ENCODE assay signal across 16 mouse cellular contexts in the genomic region with DNA sequence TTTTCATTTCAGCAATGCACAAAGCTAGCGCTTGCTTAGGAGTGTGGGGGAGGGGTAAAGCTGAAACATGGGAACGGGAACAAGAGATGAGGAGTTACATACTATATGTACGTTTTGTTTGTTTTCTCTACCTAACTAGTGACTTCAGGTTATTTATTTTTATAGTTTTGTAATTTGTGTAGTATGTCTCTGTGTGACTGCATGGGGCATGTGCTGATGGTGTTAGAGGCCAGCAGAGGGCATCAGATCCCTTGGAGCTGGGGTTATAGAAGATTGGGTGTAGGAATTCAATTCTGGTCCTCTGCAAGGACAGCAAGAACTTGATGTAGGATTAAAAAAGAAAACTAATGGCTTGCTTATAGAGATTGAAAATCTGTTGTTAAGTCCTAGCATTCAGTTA. TPM values are rescaled to one million over a fixed set of nuclear protein-coding genes. Genes with fewer than 3 reads are reported as not detected.
A peak's percentile ranks its signal among the peaks of the same experiment; 100 is the strongest.
DNase-seq lines count a peak whose midpoint lies in the region; ATAC-seq and TF ChIP-seq lines count a peak whose summit lies in the region.
"Had no signal": no experiment of that assay in that cellular context is flagged by ENCODE, and none has a peak within 500 bp of the region (broad histone marks: within the 10 kb centered on the region; RNA-seq: fewer than 3 reads in every experiment).

No protein-coding gene starts in this region.

- no peak for DNase-seq in heart, embryonic 10.5 days (ENCODE audit: low spot score)
- no peak for DNase-seq in liver, postnatal 0 days
- DNase-seq in urinary bladder, adult 18-20 months (ENCODE audit: low spot score in 2 of 2): no peak
- DNase-seq in gastrocnemius, postnatal 10 days: no peak
- DNase-seq: cerebellum, adult 18-20 months; kidney, postnatal 14 days; layer of hippocampus, postnatal 36 days; lung, postnatal 4 days; midbrain, embryonic 14.5 days; thymus, adult 2 months had no signal

- WGBS in heart, embryonic 13.5 days: 80% methylated on average over 3 of the region's 3 CpGs
- 87% methylated on average over 3 of the region's 3 CpGs for WGBS in heart, embryonic 10.5 days
- WGBS in liver, postnatal 0 days (ENCODE audit: insufficient replicate concordance): 75% methylated on average over 3 of the region's 3 CpGs
- 69% methylated on average over 3 of the region's 3 CpGs for WGBS in liver, embryonic 12.5 days (ENCODE audit: insufficient replicate concordance)

- H3K27ac ChIP-seq in heart, embryonic 13.5 days (replicated peaks): peak overlapping the region; percentile 93; the same call in 1 of the 2 replicates
- no peak overlapping the region for H3K27ac ChIP-seq in heart, embryonic 10.5 days
- no peak overlapping the region for H3K27ac ChIP-seq in liver, postnatal 0 days (ENCODE audit: low read depth)
- H3K27ac ChIP-seq in liver, embryonic 12.5 days: no peak overlapping the region
- peak overlapping the region; percentile 42; the same call in 1 of the 2 replicates for H3K27ac ChIP-seq in ES-Bruce4 (ENCODE audit: insufficient read depth, low read length)
- H3K27ac ChIP-seq: limb, embryonic 12.5 days; neural tube, embryonic 12.5 days had no signal

- TF ChIP-seq CTCF in liver, postnatal 0 days (IDR thresholded peaks at IDR 0.05; ENCODE audit: low read depth): peak; percentile 39
- TF ChIP-seq CTCF in ES-Bruce4 (IDR thresholded peaks at IDR 0.05; ENCODE audit: low read depth, low read length): peak; percentile 59

- H3K9ac ChIP-seq in heart, embryonic 13.5 days: no peak overlapping the region
- H3K9ac ChIP-seq in liver, postnatal 0 days (replicated peaks): no peak overlapping the region
- no peak overlapping the region for H3K9ac ChIP-seq in liver, embryonic 12.5 days
- no peak overlapping the region for H3K9ac ChIP-seq in ES-Bruce4 (ENCODE audit: low read depth, poor library complexity, severe bottlenecking)
- H3K9ac ChIP-seq: limb, embryonic 12.5 days; neural tube, embryonic 12.5 days had no signal

- H3K4me1 ChIP-seq in heart, embryonic 13.5 days: peaks cover 83% of the 10 kb centered on the region
- H3K4me1 ChIP-seq in heart, embryonic 10.5 days: peaks cover 42% of the 10 kb centered on the region
- peaks cover 3% of the 10 kb centered on the region for H3K4me1 ChIP-seq in liver, postnatal 0 days (ENCODE audit: insufficient read depth)
- no peaks in the 10 kb centered on the region for H3K4me1 ChIP-seq in liver, embryonic 12.5 days
- peaks cover 6% of the 10 kb centered on the region for H3K4me1 ChIP-seq in ES-Bruce4 (ENCODE audit: control insufficient read depth, insufficient read depth, low read length)
- H3K4me1 ChIP-seq: neural tube, embryonic 12.5 days had no signal

- no peak overlapping the region for H3K4me2 ChIP-seq in heart, embryonic 13.5 days
- H3K4me2 ChIP-seq in liver, postnatal 0 days (ENCODE audit: low read depth, low read length): no peak overlapping the region
- H3K4me2 ChIP-seq in liver, embryonic 12.5 days: no peak overlapping the region
- H3K4me2 ChIP-seq: limb, embryonic 12.5 days; neural tube, embryonic 12.5 days had no signal

- peaks cover 57% of the 10 kb centered on the region for H3K36me3 ChIP-seq in heart, embryonic 13.5 days
- peaks cover 32% of the 10 kb centered on the region for H3K36me3 ChIP-seq in heart, embryonic 10.5 days
- H3K36me3 ChIP-seq in liver, postnatal 0 days (replicated peaks; ENCODE audit: insufficient read depth, low read length): no peaks in the 10 kb centered on the region; the same call in 1 of the 2 replicates
- peaks cover 3% of the 10 kb centered on the region; the same call in 1 of the 2 replicates for H3K36me3 ChIP-seq in liver, embryonic 12.5 days
- peaks cover 27% of the 10 kb centered on the region for H3K36me3 ChIP-seq in ES-Bruce4 (ENCODE audit: control insufficient read depth, insufficient read depth, low read length, poor library complexity, severe bottlenecking)

- no peaks in the 10 kb centered on the region for H3K27me3 ChIP-seq in heart, embryonic 13.5 days (replicated peaks)
- no peaks in the 10 kb centered on the region for H3K27me3 ChIP-seq in heart, embryonic 10.5 days (ENCODE audit: insufficient read depth, poor library complexity, severe bottlenecking)
- no peaks in the 10 kb centered on the region for H3K27me3 ChIP-seq in liver, postnatal 0 days (ENCODE audit: insufficient read depth, low read length)
- no peaks in the 10 kb centered on the region for H3K27me3 ChIP-seq in liver, embryonic 12.5 days (replicated peaks)
- no peaks in the 10 kb centered on the region for H3K27me3 ChIP-seq in ES-Bruce4 (ENCODE audit: control insufficient read depth, insufficient read depth, low read length, poor library complexity, severe bottlenecking)
- H3K27me3 ChIP-seq: limb, embryonic 12.5 days; neural tube, embryonic 12.5 days had no signal

- H3K4me3 ChIP-seq in heart, embryonic 13.5 days: no peak overlapping the region
- no peak overlapping the region for H3K4me3 ChIP-seq in heart, embryonic 10.5 days
- H3K4me3 ChIP-seq in liver, postnatal 0 days (ENCODE audit: low read depth, low read length): no peak overlapping the region
- H3K4me3 ChIP-seq in liver, embryonic 12.5 days: no peak overlapping the region
- H3K4me3 ChIP-seq in ES-Bruce4 (ENCODE audit: low read depth, low read length): no peak overlapping the region
- H3K4me3 ChIP-seq: limb, embryonic 12.5 days; neural tube, embryonic 12.5 days had no signal

- TF ChIP-seq POLR2A in ES-Bruce4 (IDR thresholded peaks at IDR 0.05; ENCODE audit: insufficient read depth, low read length): no peak

- no peak for TF ChIP-seq EP300 in liver, postnatal 0 days (IDR thresholded peaks at IDR 0.05; ENCODE audit: low read depth)
- TF ChIP-seq EP300 in ES-Bruce4 (IDR thresholded peaks at IDR 0.05; ENCODE audit: insufficient read depth, low read depth, low read length): no peak

- H3K9me3 ChIP-seq in heart, embryonic 13.5 days: no peaks in the 10 kb centered on the region
- H3K9me3 ChIP-seq in heart, embryonic 10.5 days: no peaks in the 10 kb centered on the region
- H3K9me3 ChIP-seq in liver, postnatal 0 days (ENCODE audit: low read length): no peaks in the 10 kb centered on the region
- H3K9me3 ChIP-seq in liver, embryonic 12.5 days (replicated peaks): no peaks in the 10 kb centered on the region
- H3K9me3 ChIP-seq in ES-Bruce4 (replicated peaks; ENCODE audit: control insufficient read depth, insufficient read depth, low read length, poor library complexity, severe bottlenecking): no peaks in the 10 kb centered on the region
- H3K9me3 ChIP-seq: limb, embryonic 12.5 days; neural tube, embryonic 12.5 days had no signal

- no peak for ATAC-seq in heart, embryonic 13.5 days (ENCODE audit: extremely low read depth, insufficient number of reproducible peaks, low FRiP score, low TSS enrichment)
- no peak for ATAC-seq in liver, postnatal 0 days
- no peak for ATAC-seq in liver, embryonic 12.5 days
- peak; percentile 72 for ATAC-seq in megakaryocyte progenitor cell, adult 5-6 weeks (replicated peaks; ENCODE audit: poor library complexity)

RNA-seq across cellular contexts. Expression of gene Yap1, which starts 25.9 kb away (rescaled TPM):
- polyA plus RNA-seq in heart, embryonic 13.5 days (2015; fragmentation: Nextera tagmentation; extraction: Ambion mirVana): 24.2 and 24.5 TPM in 2 replicates
- 29.3 and 41.3 TPM in 2 replicates for polyA plus RNA-seq in heart, embryonic 10.5 days (2016; fragmentation: Nextera tagmentation; extraction: Ambion mirVana)
- 4.3 and 4.8 TPM in 2 replicates for polyA plus RNA-seq in liver, postnatal 0 days (2015; fragmentation: Nextera tagmentation; extraction: Ambion mirVana)
- polyA plus RNA-seq in liver, embryonic 12.5 days (2016; fragmentation: Nextera tagmentation; extraction: Ambion mirVana): 8.3 and 8.7 TPM in 2 replicates
- 131 and 135 TPM in 2 replicates for polyA plus RNA-seq in ES-Bruce4 (2011; ENCODE audit: insufficient read depth, insufficient read length, low read depth, missing spikeins)
- not detected in 2 replicates for total RNA-seq in megakaryocyte progenitor cell, adult 5-6 weeks (2015)
- total RNA-seq in megakaryocyte progenitor cell, adult 5-6 weeks (2017): not detected in 2 replicates
- 10 to 100 TPM; 64.7 to 73.7 TPM for total RNA-seq in gastrocnemius, postnatal 10 days (2021)

Comparison
In these comparisons a context has a peak if more than half of its experiments do, and no peak if none do; other contexts are left out.
1. H3K27ac ChIP-seq: peak in heart, embryonic 13.5 days (single experiment) and ES-Bruce4 (single experiment); none in heart, embryonic 10.5 days (single experiment), liver, postnatal 0 days (single experiment) and liver, embryonic 12.5 days (single experiment).